Mouse (Mus musculus): ENCODE data around the gene Reep1. TPM values are rescaled to one million over a fixed set of nuclear protein-coding genes. Genes with fewer than 3 reads are reported as not detected.

The Reep1 gene
- polyA plus RNA-seq, 1 experiment from 2014 or later: 8.1 TPM

GRCm38 (mm10) chr6:71778016-71778415, 70.7 kb downstream of the Reep1 start:
- no peak for ATAC-seq (ENCODE audit: insufficient number of reproducible peaks, low FRiP score, low TSS enrichment, low read depth)
- no peak for DNase-seq (ENCODE audit: low spot score)
- no peaks in the 10 kb centered on the region for H3K27me3 ChIP-seq (ENCODE audit: control insufficient read depth, insufficient read depth, low read length)
- no peak overlapping the region for H3K4me2 ChIP-seq (ENCODE audit: low read depth, severe bottlenecking)
- H3K9ac ChIP-seq (ENCODE audit: low read length): no peak overlapping the region
- H3K27ac ChIP-seq (replicated peaks; ENCODE audit: low read depth, low read length): no peak overlapping the region
- H3K4me3 ChIP-seq (ENCODE audit: low read depth, low read length): no peak overlapping the region
- H3K4me1 ChIP-seq (ENCODE audit: control insufficient read depth, insufficient read depth, low read length): no peaks in the 10 kb centered on the region
- no peaks in the 10 kb centered on the region for H3K36me3 ChIP-seq (ENCODE audit: control insufficient read depth, insufficient read depth, low read length)
- whole genome bisulfite sequencing: 92% methylated on average over 5 of the region's 5 CpGs
- H3K9me3 ChIP-seq (ENCODE audit: control insufficient read depth, low read length): no peaks in the 10 kb centered on the region

GRCm38 (mm10) chr6:71779831-71780230, 72.5 kb downstream of the Reep1 start:
- WGBS: 77% methylated on average over 2 of the region's 2 CpGs
- Histone ChIP-seq H3K9ac (ENCODE audit: low read length) (no peak overlapping the region), H3K9me3 (ENCODE audit: control insufficient read depth, low read length) (no peaks in the 10 kb centered on the region), H3K36me3 (ENCODE audit: control insufficient read depth, insufficient read depth, low read length) (no peaks in the 10 kb centered on the region), H3K27ac (replicated peaks; ENCODE audit: low read depth, low read length) (no peak overlapping the region), H3K27me3 (ENCODE audit: control insufficient read depth, insufficient read depth, low read length) (no peaks in the 10 kb centered on the region), H3K4me1 (ENCODE audit: control insufficient read depth, insufficient read depth, low read length) (no peaks in the 10 kb centered on the region), H3K4me3 (ENCODE audit: low read depth, low read length) (no peak overlapping the region), H3K4me2 (ENCODE audit: low read depth, severe bottlenecking) (no peak overlapping the region)
- DNase-seq (ENCODE audit: low spot score) (no peak), ATAC-seq (ENCODE audit: insufficient number of reproducible peaks, low FRiP score, low TSS enrichment, low read depth) (no peak)

- H3K9ac ChIP-seq (ENCODE audit: low read length): no peak overlapping the region
- no peaks in the 10 kb centered on the region for H3K4me1 ChIP-seq (ENCODE audit: control insufficient read depth, insufficient read depth, low read length)
- no peaks in the 10 kb centered on the region for H3K27me3 ChIP-seq (ENCODE audit: control insufficient read depth, insufficient read depth, low read length)
- 95% methylated on average over 7 of the region's 7 CpGs for WGBS
- H3K9me3 ChIP-seq (ENCODE audit: control insufficient read depth, low read length): no peaks in the 10 kb centered on the region
- ATAC-seq (ENCODE audit: insufficient number of reproducible peaks, low FRiP score, low TSS enrichment, low read depth) (no peak), DNase-seq (ENCODE audit: low spot score) (no peak)
- H3K4me3 ChIP-seq (ENCODE audit: low read depth, low read length): no peak overlapping the region
- no peak overlapping the region for H3K4me2 ChIP-seq (ENCODE audit: low read depth, severe bottlenecking)
- H3K27ac ChIP-seq (replicated peaks; ENCODE audit: low read depth, low read length): no peak overlapping the region
- H3K36me3 ChIP-seq (ENCODE audit: control insufficient read depth, insufficient read depth, low read length): no peaks in the 10 kb centered on the region
Measured at GRCm38 (mm10) chr6:71780431-71780830, 73.1 kb downstream of the Reep1 start.

- 92% methylated on average over 5 of the region's 5 CpGs for WGBS
- no peaks in the 10 kb centered on the region for H3K4me1 ChIP-seq (ENCODE audit: control insufficient read depth, insufficient read depth, low read length)
- H3K4me3 ChIP-seq (ENCODE audit: low read depth, low read length): no peak overlapping the region
- H3K9ac ChIP-seq (ENCODE audit: low read length): no peak overlapping the region
- H3K36me3 ChIP-seq (ENCODE audit: control insufficient read depth, insufficient read depth, low read length): no peaks in the 10 kb centered on the region
- no peak for ATAC-seq (ENCODE audit: insufficient number of reproducible peaks, low FRiP score, low TSS enrichment, low read depth)
- H3K27me3 ChIP-seq (ENCODE audit: control insufficient read depth, insufficient read depth, low read length): no peaks in the 10 kb centered on the region
- H3K4me2 ChIP-seq (ENCODE audit: low read depth, severe bottlenecking): no peak overlapping the region
- no peak overlapping the region for H3K27ac ChIP-seq (replicated peaks; ENCODE audit: low read depth, low read length)
- H3K9me3 ChIP-seq (ENCODE audit: control insufficient read depth, low read length): no peaks in the 10 kb centered on the region
- DNase-seq (ENCODE audit: low spot score): no peak
Measured at GRCm38 (mm10) chr6:71783165-71783564, 75.8 kb downstream of the Reep1 start.

DNA sequence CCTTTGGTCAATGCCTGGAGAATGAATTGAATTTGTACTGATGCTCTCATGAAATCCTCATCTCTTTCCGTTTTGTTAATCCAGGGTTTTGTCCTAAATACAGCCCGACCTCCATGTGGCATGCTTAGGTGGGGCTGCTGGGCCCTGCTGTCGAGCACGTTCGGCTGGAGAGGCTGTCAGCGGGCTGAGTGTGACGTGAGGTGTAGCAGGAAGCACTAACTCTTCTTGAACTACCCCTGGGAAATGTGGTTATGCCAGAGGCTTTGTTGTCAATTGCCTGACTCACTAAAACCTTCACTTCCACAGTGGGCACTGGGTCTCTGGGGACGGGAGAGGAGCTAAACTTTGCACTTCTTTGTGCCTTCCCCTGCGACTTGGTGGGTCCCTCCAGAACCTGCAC, 81.0 kb downstream of the Reep1 start:
- DNase-seq (ENCODE audit: low spot score) (peak; percentile 21), ATAC-seq (ENCODE audit: insufficient number of reproducible peaks, low FRiP score, low TSS enrichment, low read depth) (no peak)
- no peaks in the 10 kb centered on the region for H3K36me3 ChIP-seq (ENCODE audit: control insufficient read depth, insufficient read depth, low read length)

GRCm38 (mm10) chr6:71791771-71792170, 84.4 kb downstream of the Reep1 start:
- DNase-seq (ENCODE audit: low spot score) (no peak), ATAC-seq (ENCODE audit: insufficient number of reproducible peaks, low FRiP score, low TSS enrichment, low read depth) (no peak)
- Histone ChIP-seq H3K4me1 (ENCODE audit: control insufficient read depth, insufficient read depth, low read length) (no peaks in the 10 kb centered on the region), H3K4me2 (ENCODE audit: low read depth, severe bottlenecking) (no peak overlapping the region), H3K27me3 (ENCODE audit: control insufficient read depth, insufficient read depth, low read length) (no peaks in the 10 kb centered on the region), H3K36me3 (ENCODE audit: control insufficient read depth, insufficient read depth, low read length) (no peaks in the 10 kb centered on the region), H3K4me3 (ENCODE audit: low read depth, low read length) (no peak overlapping the region), H3K9me3 (ENCODE audit: control insufficient read depth, low read length) (no peaks in the 10 kb centered on the region), H3K27ac (replicated peaks; ENCODE audit: low read depth, low read length) (no peak overlapping the region), H3K9ac (ENCODE audit: low read length) (no peak overlapping the region)
- WGBS: 84% methylated on average over 6 of the region's 6 CpGs

More for the DNA sequence above, 81.0 kb downstream of the Reep1 start:
- no peak overlapping the region for H3K4me2 ChIP-seq (ENCODE audit: low read depth, severe bottlenecking)
- no peaks in the 10 kb centered on the region for H3K9me3 ChIP-seq (ENCODE audit: control insufficient read depth, low read length)
- no peak overlapping the region for H3K4me3 ChIP-seq (ENCODE audit: low read depth, low read length)
- H3K9ac ChIP-seq (ENCODE audit: low read length): no peak overlapping the region
- H3K27ac ChIP-seq (replicated peaks; ENCODE audit: low read depth, low read length): no peak overlapping the region
- H3K4me1 ChIP-seq (ENCODE audit: control insufficient read depth, insufficient read depth, low read length): no peaks in the 10 kb centered on the region
- no peaks in the 10 kb centered on the region for H3K27me3 ChIP-seq (ENCODE audit: control insufficient read depth, insufficient read depth, low read length)
- WGBS: 57% methylated on average over 9 of the region's 9 CpGs

GRCm38 (mm10) chr6:71799391-71799790, 92.0 kb downstream of the Reep1 start:
- no peak for DNase-seq (ENCODE audit: low spot score)
- no peaks in the 10 kb centered on the region for H3K36me3 ChIP-seq (ENCODE audit: control insufficient read depth, insufficient read depth, low read length)

GRCm38 (mm10) chr6:71801011-71801713, 93.8 kb downstream of the Reep1 start:
- Histone ChIP-seq H3K4me3 (ENCODE audit: low read depth, low read length) (no peak overlapping the region), H3K9ac (ENCODE audit: low read length) (no peak overlapping the region), H3K27ac (replicated peaks; ENCODE audit: low read depth, low read length) (no peak overlapping the region), H3K9me3 (ENCODE audit: control insufficient read depth, low read length) (no peaks in the 10 kb centered on the region), H3K27me3 (ENCODE audit: control insufficient read depth, insufficient read depth, low read length) (no peaks in the 10 kb centered on the region), H3K36me3 (ENCODE audit: control insufficient read depth, insufficient read depth, low read length) (no peaks in the 10 kb centered on the region), H3K4me2 (ENCODE audit: low read depth, severe bottlenecking) (no peak overlapping the region), H3K4me1 (ENCODE audit: control insufficient read depth, insufficient read depth, low read length) (no peaks in the 10 kb centered on the region)
- no peak for ATAC-seq (ENCODE audit: insufficient number of reproducible peaks, low FRiP score, low TSS enrichment, low read depth)
- 62% methylated on average over 7 of the region's 7 CpGs for WGBS
- no peak for DNase-seq (ENCODE audit: low spot score)

More at GRCm38 (mm10) chr6:71799391-71799790, 92.0 kb downstream of the Reep1 start:
- no peak overlapping the region for H3K27ac ChIP-seq (replicated peaks; ENCODE audit: low read depth, low read length)
- H3K4me2 ChIP-seq (ENCODE audit: low read depth, severe bottlenecking): no peak overlapping the region
- H3K4me1 ChIP-seq (ENCODE audit: control insufficient read depth, insufficient read depth, low read length): no peaks in the 10 kb centered on the region
- no peaks in the 10 kb centered on the region for H3K9me3 ChIP-seq (ENCODE audit: control insufficient read depth, low read length)
- no peaks in the 10 kb centered on the region for H3K27me3 ChIP-seq (ENCODE audit: control insufficient read depth, insufficient read depth, low read length)
- H3K9ac ChIP-seq (ENCODE audit: low read length): no peak overlapping the region
- no peak overlapping the region for H3K4me3 ChIP-seq (ENCODE audit: low read depth, low read length)
- no peak for ATAC-seq (ENCODE audit: insufficient number of reproducible peaks, low FRiP score, low TSS enrichment, low read depth)
- 61% methylated on average over 3 of the region's 3 CpGs for WGBS

DNA sequence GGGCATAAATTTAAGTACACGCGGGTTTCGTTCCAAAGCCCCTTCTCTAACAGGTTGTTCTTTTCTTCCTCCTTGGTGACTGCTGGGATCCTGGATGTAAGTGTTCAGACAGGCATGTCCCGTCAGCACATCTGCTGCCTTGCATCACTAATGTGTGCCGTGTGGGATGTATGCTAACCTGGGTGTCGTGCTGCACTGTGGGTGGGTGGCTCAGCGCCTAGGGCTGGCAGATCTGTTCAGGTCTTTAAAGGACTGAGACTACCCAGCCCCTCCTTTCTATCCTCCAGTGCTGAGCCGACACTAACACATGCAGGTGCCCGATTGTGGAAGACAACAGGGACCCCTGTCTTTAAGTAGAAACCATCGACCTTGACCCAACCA, 94.3 kb downstream of the Reep1 start:
- ATAC-seq (ENCODE audit: insufficient number of reproducible peaks, low FRiP score, low TSS enrichment, low read depth): no peak
- no peaks in the 10 kb centered on the region for H3K4me1 ChIP-seq (ENCODE audit: control insufficient read depth, insufficient read depth, low read length)
- H3K36me3 ChIP-seq (ENCODE audit: control insufficient read depth, insufficient read depth, low read length): no peaks in the 10 kb centered on the region
- 74% methylated on average over 10 of the region's 10 CpGs for WGBS
- no peaks in the 10 kb centered on the region for H3K9me3 ChIP-seq (ENCODE audit: control insufficient read depth, low read length)
- H3K27ac ChIP-seq (replicated peaks; ENCODE audit: low read depth, low read length): no peak overlapping the region
- DNase-seq (ENCODE audit: low spot score): no peak
- H3K4me2 ChIP-seq (ENCODE audit: low read depth, severe bottlenecking): no peak overlapping the region
- H3K9ac ChIP-seq (ENCODE audit: low read length): no peak overlapping the region
- no peak overlapping the region for H3K4me3 ChIP-seq (ENCODE audit: low read depth, low read length)
- no peaks in the 10 kb centered on the region for H3K27me3 ChIP-seq (ENCODE audit: control insufficient read depth, insufficient read depth, low read length)
